Mouse (Mus musculus) gastrocnemius, adult 8-10 months (tissue): Measurements from ENCODE around the gene Myh6. TPM values are rescaled to one million over a fixed set of nuclear protein-coding genes. Genes with fewer than 3 reads are reported as not detected.
A peak's percentile ranks its signal among the peaks of the same experiment; 100 is the strongest.
"Not testable (repeated sequence)": the region's sequence is repeated elsewhere in the genome, so short reads cannot be mapped to it uniquely, and the experiment has no call there.

Source experiments
- DNase-seq, 2 experiments: peaks; one replicate each; pipeline ENCODE4 v3.0.0; 2022; ENCODE audit warnings: low spot score in 2 of 2
- total RNA-seq, 4 experiments: library from RNA; stranded (reverse); gene quantifications; 2 replicates each; pipeline ENCODE4 v1.2.4; 2022

Gene Myh6
- total RNA-seq, 4 experiments from 2014 or later = 106 to 159 (median 128) TPM

- no peak for DNase-seq
These were observed 8.2 kb downstream of the Myh6 start for GRCm38 (mm10) chr14:54958503-54958902.

GRCm38 (mm10) chr14:54956533-54956932 is 10.2 kb downstream of the Myh6 start:
- no peak for DNase-seq

GRCm38 (mm10) chr14:54955481-54955880 is 11.2 kb downstream of the Myh6 start:
- DNase-seq = no peak

GRCm38 (mm10) chr14:54954474-54954873 is 12.3 kb downstream of the Myh6 start:
- no peak for DNase-seq

GRCm38 (mm10) chr14:54953664-54954206 is 13.0 kb downstream of the Myh6 start:
- DNase-seq = no peak

GRCm38 (mm10) chr14:54951587-54951986 is 15.1 kb downstream of the Myh6 start:
- no peak for DNase-seq

- DNase-seq = no peak
These were observed 16.2 kb downstream of the Myh6 start for GRCm38 (mm10) chr14:54950493-54950892.

GRCm38 (mm10) chr14:54948781-54949180 is 17.9 kb downstream of the Myh6 start:
- DNase-seq = no peak

GRCm38 (mm10) chr14:54947008-54947407 is 19.7 kb downstream of the Myh6 start:
- not testable (repeated sequence) for DNase-seq

- DNase-seq = no peak
These were observed 20.6 kb downstream of the Myh6 start for GRCm38 (mm10) chr14:54945975-54946704.

GRCm38 (mm10) chr14:54944939-54945338 is 21.8 kb downstream of the Myh6 start:
- no peak for DNase-seq

GRCm38 (mm10) chr14:54943971-54944370 is 22.8 kb downstream of the Myh6 start:
- DNase-seq = no peak

GRCm38 (mm10) chr14:54942479-54942878 is 24.2 kb downstream of the Myh6 start:
- DNase-seq = no peak

- no peak for DNase-seq
These were observed 25.4 kb downstream of the Myh6 start for GRCm38 (mm10) chr14:54941024-54941978.

GRCm38 (mm10) chr14:54940176-54940530 is 26.6 kb downstream of the Myh6 start:
- DNase-seq = no peak

- DNase-seq = peak; percentile 26 to 39
These were observed 27.1 kb downstream of the Myh6 start for GRCm38 (mm10) chr14:54939434-54940175.

- DNase-seq = no peak
These were observed 28.1 kb downstream of the Myh6 start for GRCm38 (mm10) chr14:54938431-54939219.

GRCm38 (mm10) chr14:54937361-54938182 is 29.2 kb downstream of the Myh6 start:
- no peak for DNase-seq

- DNase-seq = no peak
These were observed 29.9 kb downstream of the Myh6 start for GRCm38 (mm10) chr14:54936831-54937160.
